ENCODE assay signal across 19 mouse cellular contexts in genomic region chr16:88710757-88711156, GRCm38 (mm10). TPM values are rescaled to one million over a fixed set of nuclear protein-coding genes. Genes with fewer than 3 reads are reported as not detected.
A peak's percentile ranks its signal among the peaks of the same experiment; 100 is the strongest.
DNase-seq lines count a peak whose midpoint lies in the region; ATAC-seq and TF ChIP-seq lines count a peak whose summit lies in the region.
"Had no signal": no experiment of that assay in that cellular context is flagged by ENCODE, and none has a peak within 500 bp of the region (broad histone marks: within the 10 kb centered on the region; RNA-seq: fewer than 3 reads in every experiment).

No protein-coding gene starts in this region.

- no peaks in the 10 kb centered on the region for H3K4me1 ChIP-seq in intestine, embryonic 14.5 days (replicated peaks; ENCODE audit: control insufficient read depth, insufficient read depth, low read length)
- no peaks in the 10 kb centered on the region for H3K4me1 ChIP-seq in stomach, postnatal 0 days (replicated peaks; ENCODE audit: control insufficient read depth, insufficient read depth)
- no peaks in the 10 kb centered on the region for H3K4me1 ChIP-seq in kidney, embryonic 16.5 days (ENCODE audit: insufficient read depth, low read length)
- H3K4me1 ChIP-seq: heart, embryonic 15.5 days; lung, embryonic 15.5 days had no signal

- H3K27me3 ChIP-seq in intestine, embryonic 14.5 days (replicated peaks; ENCODE audit: control insufficient read depth, insufficient read depth, low read length) = no peaks in the 10 kb centered on the region
- H3K27me3 ChIP-seq in stomach, postnatal 0 days (ENCODE audit: control insufficient read depth, insufficient read depth, low read length) = no peaks in the 10 kb centered on the region
- no peaks in the 10 kb centered on the region for H3K27me3 ChIP-seq in kidney, embryonic 16.5 days (ENCODE audit: insufficient read depth, low read length)
- H3K27me3 ChIP-seq: heart, embryonic 15.5 days; lung, embryonic 15.5 days had no signal

- H3K4me2 ChIP-seq in intestine, embryonic 14.5 days (ENCODE audit: low read length) = no peak overlapping the region
- no peak overlapping the region for H3K4me2 ChIP-seq in stomach, postnatal 0 days (replicated peaks; ENCODE audit: low read depth)
- no peak overlapping the region for H3K4me2 ChIP-seq in kidney, embryonic 16.5 days (replicated peaks; ENCODE audit: low read depth, low read length)
- H3K4me2 ChIP-seq: heart, embryonic 15.5 days; lung, embryonic 15.5 days; midbrain, embryonic 11.5 days had no signal

- no peaks in the 10 kb centered on the region for H3K36me3 ChIP-seq in intestine, embryonic 14.5 days (ENCODE audit: control insufficient read depth, insufficient read depth, low read length)
- H3K36me3 ChIP-seq in stomach, postnatal 0 days (ENCODE audit: control insufficient read depth, insufficient read depth, low read length) = no peaks in the 10 kb centered on the region
- no peaks in the 10 kb centered on the region for H3K36me3 ChIP-seq in kidney, embryonic 16.5 days (ENCODE audit: insufficient read depth, low read length)
- H3K36me3 ChIP-seq: heart, embryonic 15.5 days; lung, embryonic 15.5 days had no signal

- DNase-seq in cerebellum, postnatal 10 days = peak; percentile 12 to 19
- DNase-seq in cerebellum, adult 9-10 months = no peak
- peak; percentile 7 for DNase-seq in lung, postnatal 36 days
- DNase-seq in lung, adult 18-20 months = no peak
- DNase-seq in intestine, embryonic 14.5 days (ENCODE audit: low spot score) = no peak
- DNase-seq in stomach, postnatal 0 days (ENCODE audit: low spot score) = peak; percentile 66
- DNase-seq in yolk sac, embryonic 10.5 days (ENCODE audit: low spot score) = no peak
- DNase-seq: cerebellum, adult 2 months; forebrain, postnatal 0 days; right cerebral cortex, postnatal 25 days; thymus, postnatal 4 days had no signal

- H3K4me3 ChIP-seq in intestine, embryonic 14.5 days (ENCODE audit: low read depth, low read length) = no peak overlapping the region
- no peak overlapping the region for H3K4me3 ChIP-seq in stomach, postnatal 0 days (ENCODE audit: low read depth, low read length)
- H3K4me3 ChIP-seq in kidney, embryonic 16.5 days (ENCODE audit: low read length) = no peak overlapping the region
- H3K4me3 ChIP-seq: heart, embryonic 15.5 days; lung, embryonic 15.5 days; myocyte had no signal

- TF ChIP-seq EP300 in stomach, postnatal 0 days (optimal IDR thresholded peaks at IDR 0.05) = no peak

- 59% methylated on average over 4 of the region's 4 CpGs for WGBS in intestine, embryonic 14.5 days
- WGBS in stomach, postnatal 0 days = 43% methylated on average over 4 of the region's 4 CpGs
- WGBS in kidney, embryonic 16.5 days = 66% methylated on average over 4 of the region's 4 CpGs

- H3K27ac ChIP-seq in intestine, embryonic 14.5 days (ENCODE audit: low read depth) = no peak overlapping the region
- no peak overlapping the region for H3K27ac ChIP-seq in stomach, postnatal 0 days (replicated peaks)
- H3K27ac ChIP-seq in kidney, embryonic 16.5 days (ENCODE audit: low read length) = no peak overlapping the region
- H3K27ac ChIP-seq: heart, embryonic 15.5 days; hindbrain, postnatal 0 days; lung, embryonic 15.5 days had no signal

- TF ChIP-seq CTCF in stomach, postnatal 0 days (IDR thresholded peaks at IDR 0.05; ENCODE audit: low read depth) = peak; percentile 39

- no peak overlapping the region for H3K9ac ChIP-seq in intestine, embryonic 14.5 days (ENCODE audit: low read length)
- no peak overlapping the region for H3K9ac ChIP-seq in stomach, postnatal 0 days (ENCODE audit: low read length)
- H3K9ac ChIP-seq in kidney, embryonic 16.5 days (replicated peaks; ENCODE audit: low read length) = no peak overlapping the region
- H3K9ac ChIP-seq: forebrain, postnatal 0 days; heart, embryonic 15.5 days; lung, embryonic 15.5 days had no signal

- ATAC-seq in intestine, embryonic 14.5 days (replicated peaks; ENCODE audit: low FRiP score, low TSS enrichment, low read depth) = peak; percentile 86; the same call in 1 of the 2 replicates
- ATAC-seq in stomach, postnatal 0 days (ENCODE audit: low FRiP score, low TSS enrichment) = peak; percentile 99
- ATAC-seq in kidney, embryonic 16.5 days (ENCODE audit: low FRiP score, low TSS enrichment) = no peak
- ATAC-seq: forebrain, postnatal 0 days; hindbrain, postnatal 0 days had no signal

- H3K9me3 ChIP-seq in intestine, embryonic 14.5 days (ENCODE audit: control insufficient read depth, low read length) = no peaks in the 10 kb centered on the region
- no peaks in the 10 kb centered on the region for H3K9me3 ChIP-seq in stomach, postnatal 0 days (ENCODE audit: control insufficient read depth, low read length)
- no peaks in the 10 kb centered on the region for H3K9me3 ChIP-seq in kidney, embryonic 16.5 days (ENCODE audit: low read length)
- H3K9me3 ChIP-seq: heart, embryonic 15.5 days; lung, embryonic 15.5 days had no signal

RNA-seq across cellular contexts. Expression of gene 2310061N02Rik, which starts 3.0 kb away (rescaled TPM):
- polyA plus RNA-seq in intestine, embryonic 14.5 days (2014; fragmentation: Nextera tagmentation; extraction: Ambion mirVana) = not detected in 2 replicates
- not detected in 2 replicates for polyA plus RNA-seq in stomach, postnatal 0 days (2015; fragmentation: Nextera tagmentation; extraction: Ambion mirVana)
- polyA plus RNA-seq in kidney, embryonic 16.5 days (2015; fragmentation: Nextera tagmentation; extraction: Ambion mirVana) = not detected in 2 replicates
- polyA plus RNA-seq: cerebellum, adult 2 months; forebrain, postnatal 0 days; gonadal fat pad, adult 2 months; heart, embryonic 15.5 days; hindbrain, postnatal 0 days; lung, embryonic 15.5 days; midbrain, embryonic 11.5 days; myocyte; stomach, embryonic 14.5 days had no signal

RNA-seq across cellular contexts. Expression of gene Krtap13-1, which starts 17.9 kb away (rescaled TPM):
- not detected in 2 replicates for polyA plus RNA-seq in intestine, embryonic 14.5 days (2014; fragmentation: Nextera tagmentation; extraction: Ambion mirVana)
- not detected in 2 replicates for polyA plus RNA-seq in stomach, postnatal 0 days (2015; fragmentation: Nextera tagmentation; extraction: Ambion mirVana)
- not detected in 2 replicates for polyA plus RNA-seq in kidney, embryonic 16.5 days (2015; fragmentation: Nextera tagmentation; extraction: Ambion mirVana)
- polyA plus RNA-seq: cerebellum, adult 2 months; forebrain, postnatal 0 days; gonadal fat pad, adult 2 months; heart, embryonic 15.5 days; hindbrain, postnatal 0 days; lung, embryonic 15.5 days; midbrain, embryonic 11.5 days; myocyte; stomach, embryonic 14.5 days had no signal

RNA-seq across cellular contexts. Expression of gene Krtap27-1, which starts 39.3 kb away (rescaled TPM):
- polyA plus RNA-seq in intestine, embryonic 14.5 days (2014; fragmentation: Nextera tagmentation; extraction: Ambion mirVana) = not detected in 2 replicates
- polyA plus RNA-seq in stomach, postnatal 0 days (2015; fragmentation: Nextera tagmentation; extraction: Ambion mirVana) = not detected in 2 replicates
- not detected in 2 replicates for polyA plus RNA-seq in kidney, embryonic 16.5 days (2015; fragmentation: Nextera tagmentation; extraction: Ambion mirVana)
- polyA plus RNA-seq: cerebellum, adult 2 months; forebrain, postnatal 0 days; gonadal fat pad, adult 2 months; heart, embryonic 15.5 days; hindbrain, postnatal 0 days; lung, embryonic 15.5 days; midbrain, embryonic 11.5 days; myocyte; stomach, embryonic 14.5 days had no signal

RNA-seq across cellular contexts. Expression of gene Krtap13, which starts 40.7 kb away (rescaled TPM):
- polyA plus RNA-seq in intestine, embryonic 14.5 days (2014; fragmentation: Nextera tagmentation; extraction: Ambion mirVana) = not detected in 2 replicates
- polyA plus RNA-seq in stomach, postnatal 0 days (2015; fragmentation: Nextera tagmentation; extraction: Ambion mirVana) = not detected in 2 replicates
- not detected in 2 replicates for polyA plus RNA-seq in kidney, embryonic 16.5 days (2015; fragmentation: Nextera tagmentation; extraction: Ambion mirVana)
- polyA plus RNA-seq: cerebellum, adult 2 months; forebrain, postnatal 0 days; gonadal fat pad, adult 2 months; heart, embryonic 15.5 days; hindbrain, postnatal 0 days; lung, embryonic 15.5 days; midbrain, embryonic 11.5 days; myocyte; stomach, embryonic 14.5 days had no signal

RNA-seq across cellular contexts. Expression of gene 2310034C09Rik, which starts 47.9 kb away (rescaled TPM):
- polyA plus RNA-seq in intestine, embryonic 14.5 days (2014; fragmentation: Nextera tagmentation; extraction: Ambion mirVana) = not detected in 2 replicates
- 0.13 and 0.23 TPM in 2 replicates for polyA plus RNA-seq in stomach, postnatal 0 days (2015; fragmentation: Nextera tagmentation; extraction: Ambion mirVana)
- not detected in 2 replicates for polyA plus RNA-seq in kidney, embryonic 16.5 days (2015; fragmentation: Nextera tagmentation; extraction: Ambion mirVana)
- polyA plus RNA-seq: cerebellum, adult 2 months; forebrain, postnatal 0 days; gonadal fat pad, adult 2 months; heart, embryonic 15.5 days; hindbrain, postnatal 0 days; lung, embryonic 15.5 days; midbrain, embryonic 11.5 days; myocyte; stomach, embryonic 14.5 days had no signal

Comparison
In these comparisons a context has a peak if more than half of its experiments do, and no peak if none do; other contexts are left out.
1. DNase-seq: peak in cerebellum, postnatal 10 days (2 of 2), lung, postnatal 36 days (single experiment) and stomach, postnatal 0 days (single experiment); none in cerebellum, adult 9-10 months (single experiment), lung, adult 18-20 months (0 of 2), intestine, embryonic 14.5 days (single experiment) and yolk sac, embryonic 10.5 days (single experiment).